Mouse (Mus musculus): ENCODE data around the gene Fgfr2. TPM values are rescaled to one million over a fixed set of nuclear protein-coding genes. Genes with fewer than 3 reads are reported as not detected.

The Fgfr2 gene
- total RNA-seq, 1 experiment: 37.5 TPM

GRCm38 (mm10) chr7:132365111-132365510, 758.0 kb downstream of the Fgfr2 start:
- TF ChIP-seq MAFK (IDR thresholded peaks at IDR 0.05; ENCODE audit: insufficient read depth, low read depth, low read length) (no peak), ZNF384 (IDR thresholded peaks at IDR 0.05; ENCODE audit: low read depth, low read length) (no peak), CHD2 (IDR thresholded peaks at IDR 0.05; ENCODE audit: low read depth, low read length) (no peak), HCFC1 (IDR thresholded peaks at IDR 0.05; ENCODE audit: borderline replicate concordance, insufficient read depth, low read length) (no peak), ZC3H11A (IDR thresholded peaks at IDR 0.05; ENCODE audit: borderline replicate concordance, low read depth, low read length) (no peak)
- in situ Hi-C loops (cut with MboI; ENCODE audit: low sequenced_read_pairs in 2 of 2, unreplicated experiment in 2 of 2): no loop called here
- no peak overlapping the region for H3K9ac ChIP-seq (ENCODE audit: insufficient read depth, low read depth, low read length, poor library complexity, severe bottlenecking)

GRCm38 (mm10) chr7:132364506-132364905, 758.6 kb downstream of the Fgfr2 start:
- Histone ChIP-seq H3K36me3 (ENCODE audit: control insufficient read depth, insufficient read depth, low read length, poor library complexity, severe bottlenecking) (no peaks in the 10 kb centered on the region), H3K4me1 (ENCODE audit: control insufficient read depth in 2 of 2, insufficient read depth in 2 of 2, low read length in 2 of 2, poor library complexity in 1 of 2) (no peaks in the 10 kb centered on the region), H3K9me3 (ENCODE audit: control insufficient read depth, insufficient read depth, low read depth, low read length) (no peaks in the 10 kb centered on the region), H3K4me3 (ENCODE audit: insufficient read depth in 1 of 2, low read depth in 1 of 2, low read length in 2 of 2, poor library complexity in 1 of 2, severe bottlenecking in 1 of 2) (no peak overlapping the region), H3K9ac (ENCODE audit: insufficient read depth, low read depth, low read length, poor library complexity, severe bottlenecking) (no peak overlapping the region), H3K27ac (ENCODE audit: insufficient read depth, low read depth, low read length, poor library complexity, severe bottlenecking) (no peak overlapping the region)
- in situ Hi-C loops (cut with MboI; ENCODE audit: low sequenced_read_pairs in 2 of 2, unreplicated experiment in 2 of 2): no loop called here
- TF ChIP-seq ZNF384 (IDR thresholded peaks at IDR 0.05; ENCODE audit: low read depth, low read length): no peak
- TF ChIP-seq ZC3H11A (IDR thresholded peaks at IDR 0.05; ENCODE audit: borderline replicate concordance, low read depth, low read length): no peak
- no peak for TF ChIP-seq MAFK (IDR thresholded peaks at IDR 0.05; ENCODE audit: insufficient read depth, low read depth, low read length)
- no peak for DNase-seq (ENCODE audit: low read depth, low spot score)

More at GRCm38 (mm10) chr7:132365111-132365510, 758.0 kb downstream of the Fgfr2 start:
- no peak overlapping the region for H3K27ac ChIP-seq (ENCODE audit: insufficient read depth, low read depth, low read length, poor library complexity, severe bottlenecking)
- H3K4me3 ChIP-seq (ENCODE audit: insufficient read depth in 1 of 2, low read depth in 1 of 2, low read length in 2 of 2, poor library complexity in 1 of 2, severe bottlenecking in 1 of 2): no peak overlapping the region
- no peaks in the 10 kb centered on the region for H3K9me3 ChIP-seq (ENCODE audit: control insufficient read depth, insufficient read depth, low read depth, low read length)
- H3K36me3 ChIP-seq (ENCODE audit: control insufficient read depth, insufficient read depth, low read length, poor library complexity, severe bottlenecking): no peaks in the 10 kb centered on the region
- no peaks in the 10 kb centered on the region for H3K4me1 ChIP-seq (ENCODE audit: control insufficient read depth in 2 of 2, insufficient read depth in 2 of 2, low read length in 2 of 2, poor library complexity in 1 of 2)
- DNase-seq (ENCODE audit: low read depth, low spot score): no peak

GRCm38 (mm10) chr7:132360336-132360735, 762.8 kb downstream of the Fgfr2 start:
- H3K9me3 ChIP-seq (ENCODE audit: control insufficient read depth, insufficient read depth, low read depth, low read length): no peaks in the 10 kb centered on the region
- no peaks in the 10 kb centered on the region for H3K36me3 ChIP-seq (ENCODE audit: control insufficient read depth, insufficient read depth, low read length, poor library complexity, severe bottlenecking)
- no peak for DNase-seq (ENCODE audit: low read depth, low spot score)
- no peak for TF ChIP-seq ZNF384 (IDR thresholded peaks at IDR 0.05; ENCODE audit: low read depth, low read length)
- TF ChIP-seq CHD2 (IDR thresholded peaks at IDR 0.05; ENCODE audit: low read depth, low read length): no peak
- no peak for TF ChIP-seq HCFC1 (IDR thresholded peaks at IDR 0.05; ENCODE audit: borderline replicate concordance, insufficient read depth, low read length)
- TF ChIP-seq MAFK (IDR thresholded peaks at IDR 0.05; ENCODE audit: insufficient read depth, low read depth, low read length): no peak
- TF ChIP-seq ZC3H11A (IDR thresholded peaks at IDR 0.05; ENCODE audit: borderline replicate concordance, low read depth, low read length): no peak
- H3K4me3 ChIP-seq (ENCODE audit: insufficient read depth in 1 of 2, low read depth in 1 of 2, low read length in 2 of 2, poor library complexity in 1 of 2, severe bottlenecking in 1 of 2): no peak overlapping the region
- H3K27ac ChIP-seq (ENCODE audit: insufficient read depth, low read depth, low read length, poor library complexity, severe bottlenecking): no peak overlapping the region
- no peak overlapping the region for H3K9ac ChIP-seq (ENCODE audit: insufficient read depth, low read depth, low read length, poor library complexity, severe bottlenecking)
- H3K4me1 ChIP-seq (ENCODE audit: control insufficient read depth in 2 of 2, insufficient read depth in 2 of 2, low read length in 2 of 2, poor library complexity in 1 of 2): no peaks in the 10 kb centered on the region
- in situ Hi-C loops (cut with MboI; ENCODE audit: low sequenced_read_pairs in 2 of 2, unreplicated experiment in 2 of 2): no loop called here

- TF ChIP-seq ZNF384 (IDR thresholded peaks at IDR 0.05; ENCODE audit: low read depth, low read length): no peak
- TF ChIP-seq CHD2 (IDR thresholded peaks at IDR 0.05; ENCODE audit: low read depth, low read length): no peak
- TF ChIP-seq ZC3H11A (IDR thresholded peaks at IDR 0.05; ENCODE audit: borderline replicate concordance, low read depth, low read length): no peak
- TF ChIP-seq HCFC1 (IDR thresholded peaks at IDR 0.05; ENCODE audit: borderline replicate concordance, insufficient read depth, low read length): no peak
- Histone ChIP-seq H3K9ac (ENCODE audit: insufficient read depth, low read depth, low read length, poor library complexity, severe bottlenecking) (no peak overlapping the region), H3K4me1 (ENCODE audit: control insufficient read depth in 2 of 2, insufficient read depth in 2 of 2, low read length in 2 of 2, poor library complexity in 1 of 2) (no peaks in the 10 kb centered on the region), H3K36me3 (ENCODE audit: control insufficient read depth, insufficient read depth, low read length, poor library complexity, severe bottlenecking) (no peaks in the 10 kb centered on the region), H3K27ac (ENCODE audit: insufficient read depth, low read depth, low read length, poor library complexity, severe bottlenecking) (no peak overlapping the region), H3K9me3 (ENCODE audit: control insufficient read depth, insufficient read depth, low read depth, low read length) (no peaks in the 10 kb centered on the region), H3K4me3 (ENCODE audit: insufficient read depth in 1 of 2, low read depth in 1 of 2, low read length in 2 of 2, poor library complexity in 1 of 2, severe bottlenecking in 1 of 2) (no peak overlapping the region)
- no peak for DNase-seq (ENCODE audit: low read depth, low spot score)
- in situ Hi-C loops (cut with MboI; ENCODE audit: low sequenced_read_pairs in 2 of 2, unreplicated experiment in 2 of 2): no loop called here
Observed at GRCm38 (mm10) chr7:132358709-132359108, 764.4 kb downstream of the Fgfr2 start.

GRCm38 (mm10) chr7:132358250-132358649, 764.9 kb downstream of the Fgfr2 start:
- no peaks in the 10 kb centered on the region for H3K9me3 ChIP-seq (ENCODE audit: control insufficient read depth, insufficient read depth, low read depth, low read length)
- TF ChIP-seq MAFK (IDR thresholded peaks at IDR 0.05; ENCODE audit: insufficient read depth, low read depth, low read length) (no peak), HCFC1 (IDR thresholded peaks at IDR 0.05; ENCODE audit: borderline replicate concordance, insufficient read depth, low read length) (no peak), ZNF384 (IDR thresholded peaks at IDR 0.05; ENCODE audit: low read depth, low read length) (no peak), CHD2 (IDR thresholded peaks at IDR 0.05; ENCODE audit: low read depth, low read length) (no peak), ZC3H11A (IDR thresholded peaks at IDR 0.05; ENCODE audit: borderline replicate concordance, low read depth, low read length) (no peak)

More at GRCm38 (mm10) chr7:132358250-132358649, 764.9 kb downstream of the Fgfr2 start:
- Histone ChIP-seq H3K27ac (ENCODE audit: insufficient read depth, low read depth, low read length, poor library complexity, severe bottlenecking) (no peak overlapping the region), H3K4me1 (ENCODE audit: control insufficient read depth in 2 of 2, insufficient read depth in 2 of 2, low read length in 2 of 2, poor library complexity in 1 of 2) (no peaks in the 10 kb centered on the region), H3K36me3 (ENCODE audit: control insufficient read depth, insufficient read depth, low read length, poor library complexity, severe bottlenecking) (no peaks in the 10 kb centered on the region), H3K4me3 (ENCODE audit: insufficient read depth in 1 of 2, low read depth in 1 of 2, low read length in 2 of 2, poor library complexity in 1 of 2, severe bottlenecking in 1 of 2) (no peak overlapping the region), H3K9ac (ENCODE audit: insufficient read depth, low read depth, low read length, poor library complexity, severe bottlenecking) (no peak overlapping the region)
- in situ Hi-C loops (cut with MboI; ENCODE audit: low sequenced_read_pairs in 2 of 2, unreplicated experiment in 2 of 2): no loop called here
- DNase-seq (ENCODE audit: low read depth, low spot score): no peak
